Mouse (Mus musculus) T-cell, adult 2 months (primary cell): ENCODE data around the gene Nusap1.
"Not testable (repeated sequence)": the region's sequence is repeated elsewhere in the genome, so short reads cannot be mapped to it uniquely, and the experiment has no call there.

Experiments used
- DNase-seq: peaks from one replicate; pipeline ENCODE4 v3.0.0; 2022; ENCODE audit warnings: low spot score

Gene Nusap1

GRCm38 (mm10) chr2:119618199-119618982, at the start of gene Nusap1, which contains the start of gene Oip5:
Gene Nusap1, plus strand, starts transcription at chr2:119618298.
Gene Oip5, minus strand, starts transcription at chr2:119618469.
- peak; percentile 95 for DNase-seq

DNA sequence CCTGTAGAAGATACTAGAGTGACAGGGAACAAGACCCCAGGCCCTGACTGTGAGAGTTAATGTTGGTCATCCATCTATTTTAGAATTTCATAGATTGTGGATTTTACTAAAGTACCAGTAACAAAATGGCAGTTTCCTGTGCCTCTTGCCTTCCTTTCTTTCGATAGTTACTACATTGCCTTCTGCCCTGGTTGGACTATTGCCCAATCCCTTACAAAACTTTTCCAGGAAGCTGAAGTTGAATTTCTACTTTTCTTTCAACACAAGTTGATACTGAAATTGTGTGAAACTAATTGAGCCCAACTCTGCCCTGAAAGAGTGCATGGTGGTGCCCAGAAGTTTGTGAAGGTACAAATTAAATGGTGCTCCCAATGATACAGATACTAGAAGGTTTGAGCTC, 45.6 kb upstream of the Nusap1 start:
- no peak for DNase-seq

DNA sequence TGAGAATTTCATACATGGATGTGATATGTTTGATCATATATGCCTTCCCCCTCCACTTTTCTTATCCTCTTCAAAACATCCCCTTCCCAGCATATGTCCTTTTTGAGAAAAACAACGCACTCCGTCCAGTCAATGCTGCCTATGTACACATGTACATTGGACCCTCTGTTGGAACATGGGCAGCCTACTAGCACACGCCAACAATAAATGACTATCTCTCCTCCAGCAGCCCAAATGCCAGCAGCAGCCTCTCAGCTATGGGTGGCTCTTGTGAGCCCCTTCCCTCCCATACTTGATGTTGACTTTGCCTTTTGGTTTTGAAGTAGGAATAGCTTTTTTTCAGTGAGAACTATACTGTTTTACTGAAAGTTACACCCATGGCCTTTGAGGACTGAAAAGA, 36.5 kb upstream of the Nusap1 start:
- DNase-seq, result no peak

GRCm38 (mm10) chr2:119583439-119583838, 34.7 kb upstream of the Nusap1 start:
- no peak for DNase-seq

DNA sequence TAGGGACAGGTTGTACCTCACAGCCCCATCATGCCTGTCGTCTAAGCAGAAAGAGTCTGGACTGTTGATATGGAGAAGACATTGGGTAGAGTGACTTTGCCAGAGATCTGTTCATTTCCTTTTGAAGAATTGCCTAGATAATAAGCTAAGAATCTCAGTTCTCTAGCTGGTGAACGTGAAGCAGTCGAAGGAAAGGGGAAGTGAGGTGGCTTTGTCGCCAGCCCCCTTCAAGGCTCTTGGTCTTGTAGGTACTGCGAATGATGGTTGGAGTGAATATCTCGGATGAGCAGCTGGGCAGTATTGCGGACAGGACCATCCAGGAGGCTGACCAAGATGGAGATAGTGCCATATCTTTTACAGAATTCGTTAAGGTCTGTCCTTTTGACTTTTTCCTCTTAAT, 33.8 kb upstream of the Nusap1 start:
- DNase-seq, result no peak

GRCm38 (mm10) chr2:119587383-119587782, 30.7 kb upstream of the Nusap1 start:
- peak; percentile 64 for DNase-seq

DNA sequence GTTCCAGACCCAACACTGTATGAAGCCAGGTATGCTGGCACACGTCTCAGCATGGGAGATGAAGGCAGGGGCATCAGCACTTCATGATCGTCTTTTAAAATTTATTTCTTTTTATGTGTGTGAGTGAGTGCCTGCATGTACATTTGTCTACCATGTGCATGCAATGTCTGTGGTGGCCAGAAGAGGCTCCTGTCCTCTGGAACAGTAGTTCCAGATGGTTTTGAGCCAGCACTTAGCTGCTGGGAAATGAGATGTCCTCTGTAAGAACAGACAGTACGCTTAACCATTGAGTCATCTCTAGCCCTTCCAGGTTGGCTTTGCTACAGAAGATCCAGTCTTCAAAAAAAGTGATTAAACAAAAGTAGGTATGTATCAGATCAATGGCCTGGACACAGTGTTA, 26.9 kb upstream of the Nusap1 start:
- peak; percentile 8 for DNase-seq

- DNase-seq, result no peak
Observed at GRCm38 (mm10) chr2:119593765-119594112, 24.4 kb upstream of the Nusap1 start.

- peak; percentile 91 for DNase-seq
Observed at GRCm38 (mm10) chr2:119594113-119594981, 23.8 kb upstream of the Nusap1 start.

DNA sequence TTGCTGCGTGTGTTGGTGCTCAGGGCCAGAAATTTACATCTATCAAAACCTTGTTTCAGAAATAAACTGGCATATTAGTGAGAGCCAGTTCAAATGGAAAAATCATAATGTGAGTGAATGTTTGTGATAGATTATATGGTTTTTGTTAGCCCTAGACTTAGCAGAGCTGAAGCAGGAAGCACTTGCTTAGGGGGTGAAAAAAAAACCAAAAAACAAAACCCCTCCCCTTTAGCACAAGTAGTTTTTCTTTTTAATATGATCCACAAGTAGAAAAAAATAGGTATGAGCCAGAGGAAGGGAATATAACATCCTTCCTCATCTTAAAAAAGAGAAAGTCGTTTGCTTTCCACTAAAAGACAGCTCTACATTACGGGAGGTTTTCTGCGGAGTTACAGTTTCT, 22.8 kb upstream of the Nusap1 start:
- DNase-seq, result no peak

GRCm38 (mm10) chr2:119596781-119597330, 21.2 kb upstream of the Nusap1 start:
- DNase-seq, result no peak

DNA sequence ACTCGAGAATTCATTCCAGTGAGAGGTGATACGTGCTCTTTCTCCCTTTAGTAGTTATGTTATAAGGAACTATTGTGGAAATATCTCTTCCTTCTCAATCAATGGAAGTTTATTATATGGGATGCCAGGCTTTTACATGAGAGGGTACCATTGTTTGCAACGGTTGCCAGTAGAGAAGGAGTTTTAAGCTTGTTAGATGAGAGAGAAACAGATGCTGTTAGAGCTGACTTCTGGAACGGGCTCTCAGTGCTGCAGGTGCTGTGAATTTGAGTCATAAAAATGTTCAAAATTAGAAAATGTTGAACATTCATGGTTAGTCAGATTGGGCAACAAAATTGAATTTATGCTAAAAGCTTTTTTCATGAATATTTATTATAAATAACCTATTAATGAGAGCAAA, 17.1 kb upstream of the Nusap1 start:
- DNase-seq, result no peak

- DNase-seq, result not testable (repeated sequence)
Observed at GRCm38 (mm10) chr2:119601575-119601974, 16.5 kb upstream of the Nusap1 start.

GRCm38 (mm10) chr2:119602488-119602887, 15.6 kb upstream of the Nusap1 start:
- DNase-seq, result no peak

DNA sequence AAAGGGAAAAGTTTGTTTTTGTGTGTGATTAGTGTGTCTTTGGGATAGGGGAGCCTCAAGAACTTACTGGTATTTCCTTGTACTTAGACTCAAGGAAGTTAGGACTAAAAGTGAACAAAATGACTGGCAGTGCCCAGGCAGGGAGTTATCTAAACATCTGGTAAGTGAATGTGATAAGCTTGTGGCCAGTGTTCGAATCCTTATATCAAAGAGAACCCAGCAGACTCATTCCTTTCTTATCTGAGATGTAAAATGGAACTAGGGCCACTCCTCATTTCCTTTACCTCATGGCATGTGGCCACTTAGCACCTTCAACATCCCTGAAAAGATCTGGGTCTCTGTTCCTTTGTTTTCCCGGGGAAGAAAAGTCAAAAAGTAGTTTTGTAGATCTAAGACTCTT, 14.2 kb upstream of the Nusap1 start:
- no peak for DNase-seq

GRCm38 (mm10) chr2:119605361-119605973, 12.6 kb upstream of the Nusap1 start:
- DNase-seq, result no peak

GRCm38 (mm10) chr2:119607023-119607422, 11.1 kb upstream of the Nusap1 start:
- no peak for DNase-seq

DNA sequence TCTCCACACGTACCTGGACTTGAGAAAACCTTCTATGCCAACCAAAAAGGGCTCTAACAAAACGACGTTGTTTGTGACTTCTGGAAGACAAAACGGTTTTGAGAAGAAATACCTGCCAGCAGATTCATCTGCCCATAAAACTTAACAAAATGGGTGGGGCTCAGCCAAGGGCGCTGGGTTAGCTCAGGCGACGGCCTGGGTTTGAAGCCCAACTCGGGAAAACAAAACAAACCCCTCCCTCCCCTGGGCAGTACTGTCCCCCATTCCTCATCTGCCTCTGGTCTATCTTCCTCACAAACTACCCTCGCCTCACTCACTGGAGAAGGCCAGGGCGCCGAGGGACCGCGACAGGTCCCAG, 278 bp upstream of the Nusap1 start:
- DNase-seq, result no peak

DNA sequence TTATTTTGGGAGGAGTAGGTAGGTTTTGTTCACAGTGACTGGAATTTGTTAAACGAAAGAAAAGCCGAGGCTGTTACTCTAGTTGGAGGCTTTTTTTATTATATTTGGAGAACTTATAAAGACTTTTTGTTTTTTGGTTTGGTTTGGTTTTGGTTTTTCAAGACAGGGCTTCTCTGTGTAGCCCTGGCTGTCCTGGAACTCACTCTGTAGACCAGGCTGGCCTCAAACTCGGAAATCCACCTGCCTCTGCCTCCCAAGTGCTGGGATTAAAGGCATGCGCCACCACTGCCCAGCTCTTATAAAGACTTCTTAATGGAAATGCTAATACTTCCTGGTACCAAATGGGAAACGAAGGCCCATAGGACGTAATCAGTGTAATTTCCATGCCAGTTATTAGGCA, 904 bp downstream of the Nusap1 start:
- DNase-seq, result not testable (repeated sequence)

- no peak for DNase-seq
Observed at GRCm38 (mm10) chr2:119621302-119621701, 3.2 kb downstream of the Nusap1 start.

- DNase-seq, result no peak
Observed at GRCm38 (mm10) chr2:119636781-119637180, 18.7 kb downstream of the Nusap1 start.

GRCm38 (mm10) chr2:119641214-119641912, 23.3 kb downstream of the Nusap1 start:
- no peak for DNase-seq
